Mouse (Mus musculus): ENCODE measurements around the gene Dnajc15.

DNA sequence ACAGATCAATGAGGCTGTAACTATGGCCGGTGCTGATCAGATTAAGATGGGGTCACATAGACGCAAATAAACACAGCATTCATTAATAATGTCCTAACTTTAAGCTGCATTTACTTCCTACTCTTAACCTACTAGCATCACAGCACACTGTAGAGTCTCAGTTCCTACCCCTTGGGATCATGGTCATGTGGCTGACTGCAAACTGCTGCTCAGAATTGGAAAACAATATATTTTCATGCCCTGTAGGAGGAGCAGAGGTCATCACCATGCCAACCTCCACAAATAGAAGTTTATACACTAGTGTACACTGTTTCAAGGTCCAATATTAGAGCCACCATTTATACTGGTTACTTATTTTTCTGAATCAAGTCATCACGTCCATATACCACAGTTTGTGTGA, 21.0 kb upstream of the Dnajc15 start:
- TF ChIP-seq CTCF (IDR thresholded peaks at IDR 0.05; ENCODE audit: insufficient read depth, low read depth, low read length) (no peak), POLR2A (IDR thresholded peaks at IDR 0.05; ENCODE audit: insufficient read depth, low read depth, low read length) (no peak)

All from olfactory bulb, adult 2 months (tissue).